Mouse (Mus musculus) v-Abl transformed pro-B cells (cell line): ENCODE results near the gene Lrpprc.
"Not testable (repeated sequence)": the region's sequence is repeated elsewhere in the genome, so short reads cannot be mapped to it uniquely, and the experiment has no call there.

Experiments
- in situ Hi-C, 2 experiments: fragments of 400-800 bp; cut with MboI; formaldehyde crosslinking; loops; one replicate each; pipeline ENCODE4 v1.15.1; 2025; ENCODE audit not compliant: unreplicated experiment in 2 of 2

The Lrpprc gene

DNA sequence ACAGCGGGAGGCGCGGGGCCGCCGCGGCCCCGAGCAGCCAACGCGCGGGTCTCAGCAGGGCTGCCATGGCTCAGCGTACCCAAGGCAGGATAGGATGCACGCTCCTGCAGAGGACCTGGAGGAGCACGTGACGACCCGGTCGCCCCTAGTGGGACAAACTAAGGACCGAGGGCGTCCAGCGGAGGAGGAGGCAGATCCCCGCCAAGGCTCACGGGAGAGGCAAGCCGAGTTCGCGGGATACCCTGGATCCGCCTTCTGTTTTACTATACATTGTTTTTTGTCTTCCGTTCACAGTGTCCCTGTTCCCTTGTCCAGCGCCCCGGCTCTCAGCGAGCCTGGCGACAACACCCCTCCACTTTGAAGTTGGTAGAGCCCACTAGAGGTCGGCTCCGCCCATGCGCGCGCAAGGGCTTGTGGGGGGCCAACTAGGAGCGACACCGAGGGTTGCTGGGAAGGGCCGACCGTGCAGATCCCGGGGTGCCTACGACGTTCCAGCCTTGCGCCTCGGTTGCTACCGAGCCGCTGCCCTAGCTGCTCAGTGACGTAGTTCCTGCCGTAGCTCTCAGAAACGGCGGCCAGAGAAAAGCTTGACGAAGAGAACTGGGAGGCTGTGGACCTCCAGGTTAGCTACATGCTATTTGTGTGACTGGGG is at the start of gene Lrpprc:
TSS of gene Lrpprc (minus strand) at position 343 of the 652 bp plus-strand sequence.
- in situ Hi-C loops = loop anchor here in 1 of 2 experiments (10.0 kb wide), 2 partner anchors 164 to 294 kb away; partner anchors contain the start of gene Ppm1b

DNA sequence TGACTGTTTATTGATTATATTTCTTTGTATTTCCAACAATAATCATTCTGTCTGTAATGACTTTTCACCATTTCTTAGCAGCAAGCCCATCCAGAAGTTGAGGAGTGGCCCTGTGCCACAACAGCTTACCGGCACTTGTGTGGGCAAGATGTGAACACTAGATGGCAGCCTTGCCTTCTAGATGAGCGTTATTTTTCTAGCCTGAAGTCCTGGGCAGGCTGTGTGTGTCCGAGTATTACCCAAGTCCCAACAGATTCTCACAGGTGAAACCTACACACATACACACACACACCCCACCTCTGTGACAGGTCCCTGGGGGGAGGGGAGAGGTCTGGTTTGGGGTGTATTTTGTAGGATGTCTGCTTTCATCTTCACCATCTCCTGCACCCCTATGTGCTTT is 47.2 kb upstream of the Lrpprc start:
- in situ Hi-C loops = loop anchor here (5.0 to 25.0 kb wide), 6 partner anchors 350 to 1975 kb away; partner anchors contain the start of gene Gm10309 (in 1 of the 2)

DNA sequence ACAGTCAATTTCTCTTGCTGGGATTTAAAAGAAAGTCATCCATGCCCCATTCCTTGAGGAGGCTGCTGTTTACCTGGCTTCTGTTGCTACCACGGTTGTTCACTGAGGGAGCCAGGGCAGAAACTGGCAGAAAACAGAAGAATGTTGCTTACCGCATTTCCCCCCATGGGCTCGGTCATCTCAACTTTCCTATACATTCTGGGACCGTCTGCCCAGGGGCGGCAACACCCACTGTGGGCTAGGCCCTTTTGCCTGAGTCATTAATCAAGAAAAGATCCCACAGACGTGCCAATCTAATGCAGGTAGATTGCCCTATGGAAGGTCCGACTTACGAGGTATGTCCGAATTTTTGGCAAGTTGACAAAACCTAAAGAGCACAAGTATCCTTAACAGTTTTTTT is 44.7 kb upstream of the Lrpprc start:
- in situ Hi-C loops = loop anchor here (5.0 to 25.0 kb wide), 6 partner anchors 352 to 1977 kb away; partner anchors contain the start of gene Gm10309 (in 1 of the 2)

DNA sequence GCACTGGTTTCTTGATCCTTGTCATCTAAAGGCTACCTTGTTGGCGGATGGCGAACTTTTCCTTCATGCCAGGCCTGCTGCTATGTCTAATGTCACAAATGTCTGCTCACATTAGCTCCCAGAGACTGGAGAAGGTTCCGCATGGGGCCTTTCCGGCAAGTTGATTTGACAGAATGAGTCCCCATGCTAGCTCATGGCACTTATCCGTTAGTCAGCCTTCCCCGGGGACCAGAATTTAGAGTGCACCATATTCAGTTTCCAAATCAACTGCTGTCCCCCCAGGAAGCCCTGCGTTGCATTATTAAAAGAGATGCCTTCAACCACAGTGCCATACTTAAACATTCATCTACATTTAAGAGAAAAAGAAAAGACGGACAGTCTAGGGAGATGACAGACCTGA is 41.8 kb upstream of the Lrpprc start:
- in situ Hi-C loops = loop anchor here (10.0 to 25.0 kb wide), 4 partner anchors 1230 to 1980 kb away; partner anchors contain the start of gene Gm10309 (in 1 of the 2)

DNA sequence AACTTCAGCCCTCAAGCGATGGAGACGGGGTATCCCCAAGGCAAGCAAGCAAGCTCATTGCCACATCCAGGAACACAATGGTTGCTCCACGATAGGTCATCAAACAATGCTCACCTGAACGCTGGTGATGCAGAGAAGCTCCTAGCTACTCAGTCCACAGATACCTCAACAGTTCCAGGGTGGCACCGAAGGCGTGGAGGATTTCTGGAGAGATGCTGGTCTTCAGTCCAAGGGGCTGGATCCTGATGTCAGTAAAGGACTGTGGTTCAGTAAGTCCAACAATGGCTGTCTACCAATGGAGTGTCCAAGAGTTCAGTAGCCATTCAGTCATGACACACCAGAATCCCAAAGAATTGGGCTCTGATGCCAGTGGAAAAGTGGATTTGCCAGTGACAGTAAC is 37.7 kb upstream of the Lrpprc start:
- in situ Hi-C loops = loop anchor here (25.0 kb wide), 3 partner anchors 1234 to 1984 kb away; partner anchors contain the start of gene Gm10309 (in 1 of the 2)

DNA sequence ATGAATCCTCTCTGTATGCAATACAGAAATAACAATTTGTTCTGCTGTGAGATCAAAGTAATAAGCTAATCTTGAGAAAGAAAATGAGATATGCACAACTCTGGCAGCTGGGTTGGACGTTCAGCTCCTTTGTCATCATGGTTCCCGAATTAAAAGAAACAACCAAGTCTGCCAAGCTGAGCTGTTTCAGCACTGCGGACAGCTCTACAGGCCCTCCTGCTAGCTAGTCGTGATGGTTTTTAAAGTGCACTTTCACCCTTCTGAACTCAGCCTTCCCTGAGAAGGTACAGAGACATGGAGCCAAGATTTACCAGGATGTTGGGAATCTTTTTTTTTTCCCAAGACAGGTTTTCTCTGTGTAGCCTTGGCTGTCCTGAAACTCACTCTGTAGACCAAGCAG is 30.0 kb upstream of the Lrpprc start:
- in situ Hi-C loops = no loop called here

DNA sequence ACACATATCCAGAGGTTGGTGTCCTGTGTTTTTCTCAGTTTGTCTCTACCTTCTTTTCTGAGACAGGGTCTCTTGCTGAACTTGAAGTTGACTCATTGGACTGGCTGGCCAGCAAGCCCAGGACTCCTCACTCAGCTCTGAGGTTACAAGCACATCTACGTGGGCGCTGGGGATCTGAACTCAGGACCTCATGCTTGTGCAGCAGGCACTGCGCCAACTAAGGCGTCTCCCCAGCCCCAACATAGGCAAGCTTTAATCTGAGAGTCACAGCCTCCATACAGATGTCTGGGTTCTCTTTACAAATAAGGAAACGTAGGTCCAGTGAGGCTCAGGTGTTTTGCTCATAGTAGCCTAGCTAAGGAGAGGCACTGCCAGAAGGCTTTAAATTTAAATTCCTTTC is 27.8 kb upstream of the Lrpprc start:
- in situ Hi-C loops = no loop called here

DNA sequence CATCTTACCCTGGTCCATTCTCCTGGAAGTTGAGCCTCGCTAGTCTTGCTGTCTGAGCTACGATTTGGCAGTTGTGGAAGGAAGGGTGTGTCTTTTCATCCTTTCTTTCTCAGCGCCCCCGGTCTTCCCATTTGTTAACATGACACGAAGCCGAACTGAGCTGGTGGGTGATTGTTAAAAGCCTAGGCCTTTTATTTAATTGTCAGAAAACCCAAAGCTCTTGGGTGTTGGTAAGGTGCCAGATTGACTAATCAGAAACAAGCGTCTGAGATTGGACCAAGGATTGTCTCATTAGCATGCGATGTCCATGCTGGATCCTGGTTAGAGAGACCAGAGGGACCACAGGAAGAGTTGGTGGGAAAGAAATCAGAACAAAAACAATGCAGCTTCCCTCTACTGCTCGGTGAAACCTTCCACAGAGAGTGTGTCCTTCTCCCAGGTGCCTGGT is 25.4 kb upstream of the Lrpprc start:
- in situ Hi-C loops = no loop called here

DNA sequence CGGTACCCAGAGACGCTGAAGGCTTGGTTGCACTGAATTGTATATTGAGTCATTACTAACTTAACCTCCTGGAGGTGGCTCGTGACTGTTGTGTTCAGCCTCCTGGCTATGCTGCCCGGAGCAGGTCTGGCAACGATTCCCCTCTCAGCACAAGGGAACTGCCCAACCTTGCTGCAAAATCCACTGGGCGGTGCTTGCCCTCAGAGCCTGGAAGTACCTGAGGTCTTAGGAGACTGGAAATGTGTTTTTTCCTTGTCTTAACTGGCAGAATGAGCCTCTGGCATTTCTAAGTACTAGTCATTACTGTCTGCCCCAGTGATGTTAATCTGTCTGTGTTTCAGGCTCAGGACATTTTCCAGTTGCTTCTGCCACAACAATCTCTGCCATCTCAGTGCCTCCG is 24.3 kb upstream of the Lrpprc start:
- in situ Hi-C loops = no loop called here

DNA sequence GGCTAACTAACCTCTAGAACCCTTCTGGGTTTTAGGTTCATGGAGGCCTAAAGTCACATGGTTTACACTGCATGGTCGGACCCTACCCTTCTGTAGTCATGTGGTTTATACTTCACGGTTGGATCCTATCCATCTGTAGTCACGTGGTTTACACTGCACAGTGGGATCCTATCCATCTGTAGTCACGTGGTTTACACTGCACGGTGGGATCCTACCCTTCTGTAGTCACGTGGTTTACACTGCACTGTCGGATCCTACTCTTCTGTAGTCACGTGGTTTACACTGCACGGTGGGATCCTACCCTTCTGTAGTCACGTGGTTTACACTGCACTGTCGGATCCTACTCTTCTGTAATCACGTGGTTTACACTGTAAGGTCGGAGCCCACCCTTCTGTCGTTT is 23.6 kb upstream of the Lrpprc start:
- in situ Hi-C loops = not testable (repeated sequence)

DNA sequence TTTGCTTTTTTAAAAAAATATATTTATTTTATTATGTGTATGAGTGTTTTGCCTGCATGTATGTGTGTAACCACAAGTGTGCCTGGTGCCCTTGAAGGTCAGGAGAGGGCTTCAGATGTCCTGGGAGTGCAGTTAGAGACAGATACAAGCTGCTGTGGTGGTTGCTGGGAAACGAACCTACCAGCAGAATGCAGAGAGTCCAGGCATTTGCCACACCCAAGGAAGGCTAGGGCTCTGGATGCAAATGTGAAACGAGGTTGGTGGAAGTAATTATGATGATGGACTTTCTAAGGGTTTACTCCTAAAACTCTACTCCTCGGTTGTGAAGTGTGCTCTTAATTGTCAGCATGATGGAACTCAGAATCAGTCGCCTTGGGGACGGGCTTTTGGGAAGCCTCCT is 1.4 kb upstream of the Lrpprc start:
- in situ Hi-C loops = loop anchor here in 1 of 2 experiments (10.0 kb wide), 2 partner anchors 163 to 293 kb away; partner anchors contain the start of gene Ppm1b

DNA sequence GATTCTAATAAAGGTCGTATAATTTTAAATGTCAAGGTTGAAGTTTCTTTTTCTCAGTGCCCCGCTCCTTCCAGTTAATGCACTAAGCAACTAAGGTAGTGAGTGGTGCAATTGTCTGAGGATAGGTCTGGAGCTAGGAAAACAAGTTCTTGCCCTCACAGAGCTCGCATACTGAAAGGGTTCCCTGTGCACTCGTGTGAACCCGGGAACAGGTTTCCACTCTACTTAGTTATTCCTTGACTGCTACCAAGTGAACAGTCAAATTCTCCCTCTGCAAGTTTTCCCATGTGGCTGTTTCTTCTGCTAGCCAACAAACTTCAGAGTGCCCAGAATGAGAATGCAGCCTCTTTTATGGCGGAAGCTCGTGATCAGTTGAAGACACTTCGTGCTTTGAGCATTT is 567 bp upstream of the Lrpprc start:
- in situ Hi-C loops = loop anchor here in 1 of 2 experiments (10.0 kb wide), 2 partner anchors 164 to 294 kb away; partner anchors contain the start of gene Ppm1b

DNA sequence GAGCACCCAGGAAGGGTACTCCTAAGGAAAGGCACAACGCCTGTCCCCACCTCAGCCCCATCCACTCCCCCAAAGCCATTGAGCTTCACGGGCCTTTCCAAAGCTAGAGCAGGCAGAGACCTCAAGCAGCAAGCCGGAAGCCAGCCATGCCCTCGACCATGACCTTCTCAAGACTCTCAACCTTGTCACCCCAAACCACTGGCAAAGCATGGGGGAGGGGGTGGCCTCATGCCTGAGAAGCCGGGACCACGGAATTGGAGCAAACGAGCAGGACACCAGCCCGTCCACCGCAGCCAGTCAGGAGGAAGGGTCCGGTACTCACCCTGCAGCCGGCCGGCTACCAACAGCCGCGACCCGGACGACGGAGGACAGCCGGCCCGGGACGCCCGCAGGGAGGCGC is 546 bp downstream of the Lrpprc start:
- in situ Hi-C loops = loop anchor here in 1 of 2 experiments (10.0 kb wide), 2 partner anchors 165 to 295 kb away; partner anchors contain the start of gene Ppm1b

DNA sequence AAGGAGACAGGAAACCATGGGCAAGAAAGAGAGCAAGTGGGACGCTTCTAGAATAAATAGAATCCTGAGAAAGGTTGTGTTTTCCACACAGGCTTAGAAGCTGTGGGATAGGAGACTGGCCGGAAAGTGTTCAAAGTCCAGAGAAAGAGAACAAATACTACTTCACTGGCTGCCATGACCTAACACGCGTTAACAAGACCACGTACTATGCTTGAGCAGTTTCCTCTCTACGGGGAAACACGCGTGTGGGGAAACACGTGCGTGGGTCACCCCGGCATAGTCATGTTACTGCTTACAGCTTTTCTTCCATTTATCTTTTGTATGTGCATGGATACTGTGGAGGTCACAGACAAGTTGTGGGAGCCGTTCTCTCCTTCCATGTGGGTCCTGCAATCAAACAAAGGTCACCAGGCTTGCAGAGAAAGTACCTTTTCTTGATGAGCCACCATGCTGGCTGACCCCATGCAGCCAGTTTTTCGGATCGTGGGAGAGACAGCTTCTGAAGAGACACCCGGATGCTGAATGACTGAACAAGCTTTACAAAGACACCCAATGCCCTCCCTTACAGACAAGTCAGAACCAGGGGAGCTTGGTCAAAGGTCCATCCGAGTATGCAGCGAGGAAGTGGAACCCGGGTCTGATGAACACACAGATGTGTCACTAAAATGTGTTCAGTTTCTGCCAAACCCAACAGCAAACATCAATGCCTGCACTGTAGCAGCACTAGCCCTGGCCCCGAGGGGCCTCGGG is 2.0 kb downstream of the Lrpprc start:
- in situ Hi-C loops = loop anchor here in 1 of 2 experiments (5.0 to 10.0 kb wide), 2 partner anchors 164 to 306 kb away; partner anchors contain the start of genes Camkmt and Prepl

DNA sequence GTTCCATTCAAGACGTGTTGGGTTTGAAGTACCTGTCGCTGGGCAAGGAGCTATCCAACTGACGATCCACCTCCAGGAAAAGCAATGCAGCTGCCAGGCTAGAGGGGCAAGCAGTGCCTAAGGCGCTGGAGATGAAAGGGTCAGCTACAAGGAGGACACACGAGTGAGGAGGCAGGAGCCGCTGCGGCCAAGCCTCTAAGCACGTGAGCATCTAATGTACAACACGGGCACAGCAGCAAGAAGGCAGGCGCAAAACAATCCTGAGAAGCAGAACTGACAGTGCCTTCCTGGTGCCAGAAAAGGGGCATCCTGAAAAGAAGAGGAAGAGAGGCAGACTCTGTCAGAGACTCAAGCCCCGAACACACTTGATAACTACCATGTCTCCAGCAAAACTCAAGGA is 3.1 kb downstream of the Lrpprc start:
- in situ Hi-C loops = loop anchor here in 1 of 2 experiments (5.0 to 10.0 kb wide), 2 partner anchors 165 to 307 kb away; partner anchors contain the start of genes Camkmt and Prepl

DNA sequence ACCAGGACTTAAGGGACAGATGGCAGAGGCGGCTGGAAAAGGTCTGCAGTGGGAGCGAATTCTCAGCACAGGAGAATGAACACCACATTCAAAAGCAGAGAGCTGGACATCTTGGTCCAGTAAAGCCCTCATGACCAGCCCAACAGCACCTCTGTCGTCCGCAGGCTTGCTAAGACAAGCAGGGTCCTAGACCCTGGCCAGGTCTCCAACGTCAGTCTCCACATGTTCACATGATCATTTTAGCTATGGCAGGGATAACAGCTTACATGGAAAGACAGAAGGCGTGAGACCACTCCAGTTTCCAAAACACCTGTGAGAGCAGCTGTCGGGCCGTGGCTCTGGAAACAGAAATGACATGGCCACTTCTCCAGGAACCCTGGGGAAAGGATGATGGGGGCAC is 3.7 kb downstream of the Lrpprc start:
- in situ Hi-C loops = loop anchor here in 1 of 2 experiments (5.0 to 10.0 kb wide), 2 partner anchors 165 to 308 kb away; partner anchors contain the start of genes Camkmt and Prepl

DNA sequence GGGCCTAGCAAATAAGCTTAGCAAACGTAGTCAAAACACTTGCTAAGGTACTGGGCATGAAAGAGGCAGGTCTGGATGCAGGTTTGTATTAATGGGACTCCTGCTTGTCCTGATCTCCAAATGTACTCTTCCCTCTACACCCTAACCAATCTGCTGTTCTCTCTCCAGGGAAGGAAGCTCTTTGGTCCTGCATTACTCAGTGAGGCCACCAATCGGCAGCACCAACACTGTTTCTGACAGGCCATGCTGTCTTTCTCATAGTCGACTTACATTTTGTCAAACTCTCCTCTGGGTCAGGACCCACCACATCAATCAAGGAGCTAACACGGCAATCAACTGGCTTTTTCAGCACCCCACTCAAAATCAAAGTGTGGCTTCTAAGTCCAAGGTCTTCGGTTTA is 5.4 kb downstream of the Lrpprc start:
- in situ Hi-C loops = loop anchor here in 1 of 2 experiments (5.0 to 10.0 kb wide), 2 partner anchors 167 to 310 kb away; partner anchors contain the start of genes Camkmt and Prepl

DNA sequence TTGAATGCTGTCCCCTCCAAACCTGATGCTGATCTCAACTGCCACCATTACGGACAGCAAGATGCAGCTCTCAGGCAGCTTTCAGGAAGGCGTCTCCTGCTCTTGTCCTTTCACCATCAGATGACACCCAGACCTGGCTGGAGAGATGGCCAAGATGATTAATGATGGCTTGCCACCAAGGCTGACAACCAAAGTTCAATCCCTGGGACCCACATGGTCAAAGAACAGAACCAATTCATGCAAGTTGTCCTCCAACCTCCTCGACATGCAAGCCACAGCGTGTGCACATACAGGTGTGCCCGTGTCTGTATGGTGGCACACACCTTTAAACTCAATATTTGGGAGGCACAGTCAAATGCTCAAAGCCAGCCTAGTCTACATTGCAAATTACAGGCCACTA is 7.1 kb downstream of the Lrpprc start:
- in situ Hi-C loops = loop anchor here in 1 of 2 experiments (10.0 kb wide), 1 partner anchor 311 kb away; the partner anchor contains the start of genes Camkmt and Prepl

DNA sequence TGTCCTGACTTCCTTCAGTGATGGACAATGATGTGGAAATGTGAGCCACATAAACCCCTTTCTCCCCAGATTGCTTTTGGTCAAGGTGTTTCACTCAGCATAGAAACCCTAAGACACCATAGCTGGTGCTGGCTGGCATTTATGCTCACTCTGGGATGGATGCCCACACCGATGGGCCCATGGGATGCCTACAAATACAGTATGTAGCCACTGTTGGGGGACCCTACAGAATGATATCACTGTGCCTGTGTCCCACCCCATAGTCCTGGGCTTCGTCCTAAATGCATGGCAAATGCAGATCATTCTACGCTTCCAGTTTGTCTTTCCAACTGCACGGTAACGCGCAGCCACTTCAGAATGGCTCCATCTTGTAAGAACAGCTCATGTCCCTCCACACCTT is 10.3 kb downstream of the Lrpprc start:
- in situ Hi-C loops = loop anchor here in 1 of 2 experiments (10.0 kb wide), 1 partner anchor 314 kb away; the partner anchor contains the start of genes Camkmt and Prepl

DNA sequence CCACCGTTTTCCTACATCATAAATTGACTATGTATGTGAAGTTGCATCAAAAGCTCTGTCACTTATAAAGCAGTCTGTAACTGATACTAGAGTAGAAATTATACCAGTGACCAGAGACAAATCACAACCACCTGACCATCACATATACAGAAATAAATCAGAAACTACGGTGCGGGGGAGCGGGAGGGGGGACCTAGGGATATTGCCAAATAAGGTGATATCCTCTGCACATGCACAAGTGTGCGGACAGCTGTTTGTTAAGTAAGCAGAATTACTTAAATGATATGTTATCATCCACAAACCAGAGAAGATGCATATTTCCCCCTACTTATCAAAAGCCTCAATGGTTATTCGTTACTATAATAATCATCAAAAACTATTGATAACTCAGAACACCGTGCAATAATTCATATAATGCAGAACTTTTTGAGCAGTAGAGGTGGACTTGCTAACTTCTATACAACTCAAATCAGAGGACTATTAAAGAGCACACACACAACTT is 12.1 kb downstream of the Lrpprc start:
- in situ Hi-C loops = no loop called here
